Mouse (Mus musculus) duodenum, adult 2 months (tissue): ENCODE results near the gene Krt17. TPM values are rescaled to one million over a fixed set of nuclear protein-coding genes. Genes with fewer than 3 reads are reported as not detected.

Experiments
- polyA plus RNA-seq: library from polyadenylated mRNA; depleted of rRNA; stranded (reverse); fragments of >200 nt; gene quantifications from 2 replicates; pipeline ENCODE4 v1.2.3, GENCODE M21; 2012; ENCODE audit warnings: low replicate concordance; rRNA removed

The Krt17 gene
- polyA plus RNA-seq, result 0.13 and 0.21 TPM in 2 replicates

GRCm38 (mm10) chr11:100260514-100261234 lies at the start of gene Krt17:
Gene Krt17, minus strand, starts transcription at chr11:100261029.

DNA sequence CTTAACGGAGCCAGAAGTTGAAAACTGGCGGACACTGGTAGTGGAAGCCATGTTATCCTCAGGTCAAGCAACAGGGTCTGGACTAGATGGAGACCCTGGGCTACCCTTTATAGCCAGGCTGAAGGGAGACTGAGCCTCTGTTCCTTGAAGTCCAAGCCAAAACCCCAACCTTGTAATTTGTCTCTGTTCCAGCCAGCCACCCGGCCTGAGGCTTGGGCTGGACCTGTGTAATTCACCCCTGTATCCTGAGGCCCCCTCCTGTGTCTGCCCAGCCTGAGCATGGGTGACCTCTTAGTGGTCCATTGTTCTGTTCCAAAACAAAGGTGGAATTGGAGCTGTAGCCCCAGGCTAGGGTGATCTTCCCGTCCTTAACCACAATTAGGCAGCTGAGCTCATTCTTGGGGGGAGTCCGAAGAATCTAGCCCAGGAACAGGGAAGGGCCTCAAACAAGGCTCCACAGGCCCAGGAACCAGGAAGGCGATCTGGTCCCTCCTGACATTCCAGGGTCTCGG lies 9.0 kb upstream of the Krt17 start, which contains the start of gene Krt42:
TSS of gene Krt42 (minus strand) at position 51 of the 512 bp plus-strand sequence.

DNA sequence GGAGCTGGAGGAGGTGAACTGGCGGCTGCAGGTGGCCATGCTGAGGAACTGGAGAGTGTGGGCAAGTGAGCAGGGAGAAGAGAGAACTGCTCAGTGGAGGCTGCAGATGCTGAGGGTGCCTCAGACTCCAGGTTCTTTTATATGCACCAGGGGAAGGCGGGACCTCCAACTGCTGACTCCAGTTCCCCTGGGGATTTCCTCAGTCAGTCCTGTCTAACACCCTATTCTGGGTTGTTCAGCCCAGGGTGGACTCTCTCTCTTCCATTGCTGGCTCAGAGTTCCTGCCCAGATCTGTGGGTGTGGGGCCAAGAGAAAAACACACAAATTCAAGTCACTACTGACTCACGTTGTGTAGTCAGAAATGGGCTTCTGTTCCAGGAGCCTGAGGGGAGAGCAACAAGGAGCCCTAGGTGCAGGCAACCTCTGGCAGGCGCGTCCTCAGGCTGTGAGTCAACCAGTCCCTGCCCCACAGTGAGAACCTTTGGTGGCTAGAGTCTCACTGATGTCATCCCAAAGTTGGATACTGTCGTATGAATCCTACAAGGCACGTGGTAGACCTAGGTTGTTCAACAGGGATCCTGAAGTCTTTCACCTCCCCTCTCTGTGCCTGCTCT lies 11.9 kb downstream of the Krt17 start, which contains the start of gene Krt16:
TSS of gene Krt16 (minus strand) at position 51 of the 614 bp plus-strand sequence.

DNA sequence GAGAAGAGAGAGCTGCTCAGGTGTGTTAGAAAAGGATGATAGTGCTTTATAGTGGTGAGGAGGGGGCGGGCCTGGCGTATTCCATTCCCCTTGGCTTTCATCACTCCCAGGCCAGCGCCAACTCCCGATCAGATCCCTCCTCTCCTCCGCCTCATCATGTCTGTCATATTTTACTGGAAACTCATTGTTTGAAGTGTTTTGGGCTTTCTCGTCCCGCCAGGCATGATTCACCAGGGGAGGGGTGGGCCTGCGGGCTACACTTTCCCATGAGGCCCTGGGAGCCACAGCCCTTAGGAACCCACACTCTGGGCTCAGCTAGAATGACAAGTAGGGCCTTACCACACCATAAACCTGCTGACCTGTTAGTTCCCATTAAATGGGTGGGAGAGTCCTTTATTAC lies 53.3 kb downstream of the Krt17 start, which contains the start of gene Krt14:
TSS of gene Krt14 (minus strand) at position 51 of the 400 bp plus-strand sequence.

Other genes with a start within 250 kb of the Krt17 start
- gene Krt33a, start 244.8 kb downstream of the Krt17 start, polyA plus RNA-seq, result not detected in 2 replicates
- not detected in 2 replicates for gene Krt33b, start 231.2 kb downstream of the Krt17 start, polyA plus RNA-seq
- not detected in 2 replicates for gene Krt34, start 219.5 kb downstream of the Krt17 start, polyA plus RNA-seq
- 0.09 and 0.17 TPM in 2 replicates for gene Krt31, start 210.5 kb downstream of the Krt17 start, polyA plus RNA-seq
- gene Krt32, start 172.8 kb downstream of the Krt17 start, polyA plus RNA-seq, result 0.18 TPM in 1 of 2 replicates, not detected in the other
- gene Krt35, start 164.8 kb downstream of the Krt17 start, polyA plus RNA-seq, result not detected in 2 replicates
- 0.11 TPM in 1 of 2 replicates, not detected in the other for gene Krt36, start 155.4 kb downstream of the Krt17 start, polyA plus RNA-seq
- 0.24 and 2.1 TPM in 2 replicates for gene Krt13, start 139.5 kb downstream of the Krt17 start, polyA plus RNA-seq
- gene Krt15, start 125.1 kb downstream of the Krt17 start, polyA plus RNA-seq, result 0.12 and 0.37 TPM in 2 replicates
- gene Krt19, start 112.4 kb downstream of the Krt17 start, polyA plus RNA-seq, result 1,125 and 1,286 TPM in 2 replicates
- gene Krt9, start 67.8 kb downstream of the Krt17 start, polyA plus RNA-seq, result not detected in 2 replicates
- 0.05 and 0.34 TPM in 2 replicates for gene Krt14, start 53.5 kb downstream of the Krt17 start, polyA plus RNA-seq
- gene Krt16, start 12.1 kb downstream of the Krt17 start, polyA plus RNA-seq, result not detected in 2 replicates
- not detected in 2 replicates for gene Krt42, start 8.8 kb upstream of the Krt17 start, polyA plus RNA-seq
- 94.6 and 104 TPM in 2 replicates for gene Eif1, start 58.9 kb upstream of the Krt17 start, polyA plus RNA-seq
- 1.2 and 240 TPM in 2 replicates for gene Gast, start 73.4 kb upstream of the Krt17 start, polyA plus RNA-seq
- 3.5 and 3.6 TPM in 2 replicates for gene Hap1, start 95.1 kb upstream of the Krt17 start, polyA plus RNA-seq
- gene Jup, start 136.7 kb upstream of the Krt17 start, polyA plus RNA-seq, result 369 and 374 TPM in 2 replicates
- gene P3h4, start 153.8 kb upstream of the Krt17 start, polyA plus RNA-seq, result 10.5 and 15.2 TPM in 2 replicates
- 10.9 and 14.3 TPM in 2 replicates for gene Fkbp10, start 154.7 kb upstream of the Krt17 start, polyA plus RNA-seq
- gene Nt5c3b, start 180.8 kb upstream of the Krt17 start, polyA plus RNA-seq, result 5.7 and 20.7 TPM in 2 replicates
- gene Klhl10, start 180.9 kb upstream of the Krt17 start, polyA plus RNA-seq, result not detected in 2 replicates
- 0.66 and 1.8 TPM in 2 replicates for gene Klhl11, start 211.7 kb upstream of the Krt17 start, polyA plus RNA-seq